In the genomic region with DNA sequence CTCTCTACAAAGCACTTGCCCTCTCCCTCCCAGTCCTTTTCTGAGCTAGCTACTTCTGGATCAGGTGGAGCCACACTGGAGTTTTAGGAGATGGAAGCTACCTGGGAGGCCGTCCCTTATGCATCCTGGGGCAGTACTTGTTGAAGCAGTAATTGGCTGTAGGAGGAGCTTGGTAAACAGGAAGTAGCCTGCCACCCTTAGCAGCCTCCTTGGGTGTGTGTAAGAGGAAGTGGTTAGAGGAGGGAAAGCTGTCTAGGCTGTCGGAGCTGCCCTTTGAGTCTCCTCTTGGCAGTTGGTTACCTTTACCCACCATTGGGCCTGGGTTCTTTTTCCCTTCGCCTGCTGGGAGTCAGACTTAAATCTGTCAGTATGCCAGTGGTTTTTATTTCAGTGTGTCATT, we compare ENCODE assay signal across 8 mouse cellular contexts. TPM values are rescaled to one million over a fixed set of nuclear protein-coding genes. Genes with fewer than 3 reads are reported as not detected.
A peak's percentile ranks its signal among the peaks of the same experiment; 100 is the strongest.
DNase-seq lines count a peak whose midpoint lies in the region; ATAC-seq and TF ChIP-seq lines count a peak whose summit lies in the region.

No protein-coding gene starts in this region.

- H3K9me3 ChIP-seq in kidney, embryonic 14.5 days (ENCODE audit: control insufficient read depth, low read length), result no peaks in the 10 kb centered on the region
- H3K9me3 ChIP-seq in embryonic facial prominence, embryonic 14.5 days (ENCODE audit: control insufficient read depth, low read length), result no peaks in the 10 kb centered on the region
- no peaks in the 10 kb centered on the region for H3K9me3 ChIP-seq in limb, embryonic 10.5 days (replicated peaks)

- WGBS in kidney, embryonic 14.5 days, result 51% methylated on average over 3 of the region's 3 CpGs
- WGBS in embryonic facial prominence, embryonic 14.5 days, result 27% methylated on average over 3 of the region's 3 CpGs
- 52% methylated on average over 3 of the region's 3 CpGs for WGBS in limb, embryonic 10.5 days

- no peaks in the 10 kb centered on the region for H3K27me3 ChIP-seq in kidney, embryonic 14.5 days (ENCODE audit: control insufficient read depth, insufficient read depth, low read length)
- H3K27me3 ChIP-seq in embryonic facial prominence, embryonic 14.5 days (replicated peaks; ENCODE audit: control insufficient read depth, insufficient read depth, low read length), result no peaks in the 10 kb centered on the region
- no peaks in the 10 kb centered on the region for H3K27me3 ChIP-seq in limb, embryonic 10.5 days (ENCODE audit: low read depth, poor library complexity, severe bottlenecking)
- no peaks in the 10 kb centered on the region for H3K27me3 ChIP-seq in myocyte (ENCODE audit: control insufficient read depth, insufficient read depth, insufficient read length)

- H3K4me1 ChIP-seq in kidney, embryonic 14.5 days (ENCODE audit: control insufficient read depth, insufficient read depth, low read length), result peaks cover 20% of the 10 kb centered on the region
- H3K4me1 ChIP-seq in embryonic facial prominence, embryonic 14.5 days (ENCODE audit: control insufficient read depth, insufficient read depth, low read length), result peaks cover 24% of the 10 kb centered on the region
- peaks cover 53% of the 10 kb centered on the region for H3K4me1 ChIP-seq in limb, embryonic 10.5 days

- H3K9ac ChIP-seq in kidney, embryonic 14.5 days (ENCODE audit: low read depth, low read length), result no peak overlapping the region
- no peak overlapping the region for H3K9ac ChIP-seq in embryonic facial prominence, embryonic 14.5 days (ENCODE audit: low read depth, low read length)

- no peaks in the 10 kb centered on the region; the same call in 1 of the 2 replicates for H3K36me3 ChIP-seq in kidney, embryonic 14.5 days (ENCODE audit: control insufficient read depth, insufficient read depth, low read length)
- 0 out of 2 replicates have a peak, but pooled peaks cover 3% of the 10 kb centered on the region for H3K36me3 ChIP-seq in embryonic facial prominence, embryonic 14.5 days (ENCODE audit: control insufficient read depth, insufficient read depth, low read length)
- no peaks in the 10 kb centered on the region for H3K36me3 ChIP-seq in limb, embryonic 10.5 days
- peaks cover 12% of the 10 kb centered on the region for H3K36me3 ChIP-seq in myocyte (ENCODE audit: control insufficient read depth, insufficient read depth)

- no peak for TF ChIP-seq POLR2A in myocyte (IDR thresholded peaks at IDR 0.05; ENCODE audit: insufficient read length, low read depth)

- peak; percentile 54 for DNase-seq in kidney, adult 18-20 months
- peak; percentile 50 for DNase-seq in embryonic facial prominence, embryonic 14.5 days (ENCODE audit: low spot score)
- no peak for DNase-seq in limb, embryonic 10.5 days (ENCODE audit: low spot score)
- no peak for DNase-seq in right cerebral cortex, postnatal 36 days (ENCODE audit: low spot score in 2 of 2)
- no peak for DNase-seq in cerebellum, adult 18-20 months
- DNase-seq in right cerebral cortex, adult 2 months (ENCODE audit: low spot score in 2 of 2), result no peak

- no peak overlapping the region for H3ac ChIP-seq in myocyte (ENCODE audit: control insufficient read depth, insufficient read length)

- no peak overlapping the region for H3K4me3 ChIP-seq in kidney, embryonic 14.5 days (ENCODE audit: low read length)
- no peak overlapping the region for H3K4me3 ChIP-seq in embryonic facial prominence, embryonic 14.5 days (ENCODE audit: low read depth, low read length)
- H3K4me3 ChIP-seq in limb, embryonic 10.5 days, result no peak overlapping the region
- H3K4me3 ChIP-seq in myocyte, result no peak overlapping the region

- ATAC-seq in kidney, embryonic 14.5 days (ENCODE audit: low FRiP score, low TSS enrichment), result no peak
- ATAC-seq in embryonic facial prominence, embryonic 14.5 days (ENCODE audit: low read depth), result no peak

- peaks cover 5% of the 10 kb centered on the region for H3K79me2 ChIP-seq in myocyte (ENCODE audit: control insufficient read depth, insufficient read depth)

- no peak overlapping the region for H3K27ac ChIP-seq in kidney, embryonic 14.5 days (ENCODE audit: low read depth, low read length)
- no peak overlapping the region for H3K27ac ChIP-seq in embryonic facial prominence, embryonic 14.5 days (replicated peaks; ENCODE audit: low read depth, low read length)
- H3K27ac ChIP-seq in limb, embryonic 10.5 days, result peak overlapping the region; percentile 58

- H3K4me2 ChIP-seq in kidney, embryonic 14.5 days (replicated peaks; ENCODE audit: low read depth, low read length), result no peak overlapping the region
- no peak overlapping the region for H3K4me2 ChIP-seq in embryonic facial prominence, embryonic 14.5 days (ENCODE audit: low read depth, low read length)
- peak overlapping the region; percentile 45 for H3K4me2 ChIP-seq in myocyte (ENCODE audit: low read depth)

TF ChIP-seq in myocyte, 11 proteins besides CTCF, POLR2A, EP300 and RAD21:
- no peak for TF ChIP-seq CEBPB (IDR thresholded peaks at IDR 0.05; ENCODE audit: insufficient read depth, poor library complexity, severe bottlenecking)
- TF ChIP-seq MAX (IDR thresholded peaks at IDR 0.05; ENCODE audit: low read depth), result no peak
- no peak for TF ChIP-seq TCF3 (IDR thresholded peaks at IDR 0.05; ENCODE audit: insufficient read length, low read depth)
- no peak for TF ChIP-seq E2F4 (IDR thresholded peaks at IDR 0.05; ENCODE audit: insufficient read depth)
- no peak for TF ChIP-seq SRF (IDR thresholded peaks at IDR 0.05; ENCODE audit: control insufficient read depth, insufficient read length, low read depth)
- no peak for TF ChIP-seq MYOG (IDR thresholded peaks at IDR 0.05; ENCODE audit: control insufficient read depth in 1 of 3, insufficient read depth in 1 of 3, insufficient read length in 2 of 3, low read depth in 2 of 3)
- TF ChIP-seq USF1 (IDR thresholded peaks at IDR 0.05; ENCODE audit: low read depth), result no peak
- TF ChIP-seq POLR2AphosphoS2 (IDR thresholded peaks at IDR 0.05; ENCODE audit: insufficient read length, low read depth), result no peak
- no peak for TF ChIP-seq MYOD1 (IDR thresholded peaks at IDR 0.05; ENCODE audit: control insufficient read depth in 1 of 3, insufficient read length in 2 of 3, low read depth in 2 of 3)
- TF ChIP-seq REST (IDR thresholded peaks at IDR 0.05; ENCODE audit: insufficient read depth, insufficient read length), result no peak
TF ChIP-seq in myocyte: peak in this region for 0.

RNA-seq across cellular contexts. Expression of gene Pdk1, which starts 59.0 kb away (rescaled TPM):
- 28.8 and 40.5 TPM in 2 replicates for polyA plus RNA-seq in kidney, embryonic 14.5 days (2014; fragmentation: Nextera tagmentation; extraction: Ambion mirVana)
- polyA plus RNA-seq in embryonic facial prominence, embryonic 14.5 days (2014; fragmentation: Nextera tagmentation; extraction: Ambion mirVana), result 54.7 and 67.2 TPM in 2 replicates
- 45.4 and 46.8 TPM in 2 replicates for polyA plus RNA-seq in limb, embryonic 10.5 days (2016; fragmentation: Nextera tagmentation; extraction: Ambion mirVana)
- polyA plus RNA-seq in myocyte (2012; fragmentation: generic; extraction: Trizol), result 17.0 TPM

Comparison
In these comparisons a context has a peak if more than half of its experiments do, and no peak if none do; other contexts are left out.
1. DNase-seq: peak in kidney, adult 18-20 months (single experiment) and embryonic facial prominence, embryonic 14.5 days (single experiment); none in limb, embryonic 10.5 days (single experiment), right cerebral cortex, postnatal 36 days (0 of 2), cerebellum, adult 18-20 months (0 of 2) and right cerebral cortex, adult 2 months (0 of 2).